Mouse (Mus musculus) liver, embryonic 14.5 days (tissue): ENCODE data around the gene Vcam1.

Experiments
- CTCF ChIP-seq: IDR thresholded peaks from 2 replicates; pipeline ENCODE4 v1.5.1; 2016; ENCODE audit warnings: antibody characterized with exemption, low read depth, control low read depth
- EP300 ChIP-seq: IDR thresholded peaks from 2 replicates; pipeline ENCODE4 v1.6.1; 2016; ENCODE audit warnings: antibody characterized with exemption, low read depth

DNA sequence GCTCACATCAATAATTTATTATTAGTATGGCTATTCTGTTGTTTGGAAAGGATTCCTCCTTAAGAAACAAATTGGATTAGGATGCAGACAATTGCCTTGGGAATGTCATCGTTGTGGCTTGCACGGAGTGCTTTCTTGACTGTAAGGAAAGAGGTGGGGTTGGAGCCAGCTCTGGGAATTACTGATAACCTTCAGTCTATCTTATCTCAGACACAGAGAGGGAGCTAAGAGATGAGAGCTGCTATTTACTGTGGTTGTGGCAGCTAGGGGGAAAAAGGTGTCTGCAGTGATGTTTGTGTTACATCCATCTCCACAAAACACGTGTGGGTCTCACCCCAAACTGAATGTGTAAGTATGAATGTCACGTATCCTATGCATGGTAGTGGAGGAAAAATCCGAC, 9.5 kb upstream of the Vcam1 start:
- no peak for TF ChIP-seq CTCF
- no peak for TF ChIP-seq EP300
